Mouse (Mus musculus): ENCODE results near the gene Erbb2.

GRCm38 (mm10) chr11:98447475-98447834, 35.2 kb downstream of the Erbb2 start:
- TF ChIP-seq ZC3H11A (IDR thresholded peaks at IDR 0.05; ENCODE audit: borderline replicate concordance, low read depth, low read length) (no peak), HCFC1 (IDR thresholded peaks at IDR 0.05; ENCODE audit: borderline replicate concordance, insufficient read depth, low read length) (no peak), MAFK (IDR thresholded peaks at IDR 0.05; ENCODE audit: insufficient read depth, low read depth, low read length) (no peak)
